14 mouse cellular contexts compared by ENCODE assay signal in the genomic region with DNA sequence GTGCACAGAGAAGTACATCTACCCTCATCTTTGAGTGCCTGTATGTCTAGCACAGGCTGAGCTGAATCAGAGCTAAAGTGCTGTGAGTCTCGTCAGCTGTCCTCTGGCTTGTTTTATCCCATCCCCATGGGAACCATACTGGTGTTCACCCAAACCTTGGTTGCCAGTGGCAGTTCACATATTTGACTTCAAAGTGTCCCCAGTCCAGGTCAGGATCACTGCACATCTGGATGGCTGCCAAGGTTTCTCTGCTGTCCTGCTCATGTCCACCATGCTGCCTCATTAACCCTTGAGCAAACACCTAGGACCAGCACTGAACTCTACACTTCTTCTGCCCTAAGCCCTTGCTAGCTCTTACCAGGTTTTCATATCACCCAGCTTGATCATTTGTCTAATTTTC. TPM values are rescaled to one million over a fixed set of nuclear protein-coding genes. Genes with fewer than 3 reads are reported as not detected.
DNase-seq lines count a peak whose midpoint lies in the region; ATAC-seq and TF ChIP-seq lines count a peak whose summit lies in the region.
"Had no signal": no experiment of that assay in that cellular context is flagged by ENCODE, and none has a peak within 500 bp of the region (broad histone marks: within the 10 kb centered on the region; RNA-seq: fewer than 3 reads in every experiment).

No protein-coding gene starts in this region.

- WGBS in kidney, postnatal 0 days = 27% methylated on average over 1 of the region's 1 CpGs
- WGBS in liver, embryonic 12.5 days (ENCODE audit: insufficient replicate concordance) = 53% methylated on average over 1 of the region's 1 CpGs
- WGBS in intestine, postnatal 0 days = 40% methylated on average over 1 of the region's 1 CpGs

- H3K36me3 ChIP-seq in kidney, postnatal 0 days (ENCODE audit: insufficient read depth, low read length) = no peaks in the 10 kb centered on the region
- no peaks in the 10 kb centered on the region for H3K36me3 ChIP-seq in liver, embryonic 12.5 days
- H3K36me3 ChIP-seq in intestine, postnatal 0 days (ENCODE audit: control insufficient read depth, insufficient read depth) = no peaks in the 10 kb centered on the region
- H3K36me3 ChIP-seq: G1E; limb, embryonic 10.5 days; neural tube, embryonic 13.5 days had no signal

- H3K4me3 ChIP-seq in kidney, postnatal 0 days (replicated peaks; ENCODE audit: low read depth, low read length) = no peak overlapping the region
- no peak overlapping the region for H3K4me3 ChIP-seq in liver, embryonic 12.5 days
- H3K4me3 ChIP-seq in intestine, postnatal 0 days (ENCODE audit: low read depth, low read length) = no peak overlapping the region
- H3K4me3 ChIP-seq: limb, embryonic 10.5 days; megakaryocyte, embryonic 14.5 days; neural tube, embryonic 13.5 days had no signal

- no peak overlapping the region for H3K4me2 ChIP-seq in kidney, postnatal 0 days (ENCODE audit: low read length)
- no peak overlapping the region for H3K4me2 ChIP-seq in liver, embryonic 12.5 days
- no peak overlapping the region for H3K4me2 ChIP-seq in intestine, postnatal 0 days (replicated peaks; ENCODE audit: low read depth)
- H3K4me2 ChIP-seq: neural tube, embryonic 13.5 days had no signal

- H3K27me3 ChIP-seq in kidney, postnatal 0 days (ENCODE audit: insufficient read depth, low read length) = no peaks in the 10 kb centered on the region
- no peaks in the 10 kb centered on the region for H3K27me3 ChIP-seq in liver, embryonic 12.5 days (replicated peaks)
- H3K27me3 ChIP-seq in intestine, postnatal 0 days (replicated peaks; ENCODE audit: control insufficient read depth, insufficient read depth, low read length) = no peaks in the 10 kb centered on the region
- H3K27me3 ChIP-seq: neural tube, embryonic 13.5 days had no signal

- DNase-seq in lung, postnatal 10 days = peak; percentile 5
- DNase-seq in lung, adult 18-20 months = no peak
- no peak for DNase-seq in kidney, postnatal 0 days (ENCODE audit: low spot score)
- no peak for DNase-seq in urinary bladder, postnatal 10 days (ENCODE audit: low spot score)
- DNase-seq in left cerebral cortex, adult 9 months (ENCODE audit: low spot score in 2 of 2) = no peak
- DNase-seq: heart, postnatal 14 days; right cerebral cortex, postnatal 25 days had no signal

- ATAC-seq in kidney, postnatal 0 days (replicated peaks; ENCODE audit: low FRiP score, low read depth) = peak; percentile 84; the same call in 1 of the 2 replicates
- peak; percentile 51; the same call in 1 of the 2 replicates for ATAC-seq in liver, embryonic 12.5 days
- no peak for ATAC-seq in intestine, postnatal 0 days
- ATAC-seq: forebrain, embryonic 16.5 days had no signal

- H3K27ac ChIP-seq in kidney, postnatal 0 days = no peak overlapping the region
- no peak overlapping the region for H3K27ac ChIP-seq in liver, embryonic 12.5 days
- no peak overlapping the region for H3K27ac ChIP-seq in intestine, postnatal 0 days (ENCODE audit: low read depth, low read length)
- H3K27ac ChIP-seq: limb, embryonic 10.5 days; neural tube, embryonic 13.5 days had no signal

- no peak for TF ChIP-seq CTCF in kidney, postnatal 0 days (IDR thresholded peaks at IDR 0.05; ENCODE audit: low read depth)
- no peak for TF ChIP-seq CTCF in intestine, postnatal 0 days (IDR thresholded peaks at IDR 0.05; ENCODE audit: low read depth)

- no peaks in the 10 kb centered on the region for H3K9me3 ChIP-seq in kidney, postnatal 0 days (replicated peaks; ENCODE audit: low read length)
- no peaks in the 10 kb centered on the region for H3K9me3 ChIP-seq in liver, embryonic 12.5 days (replicated peaks)
- H3K9me3 ChIP-seq in intestine, postnatal 0 days (ENCODE audit: control insufficient read depth) = no peaks in the 10 kb centered on the region
- H3K9me3 ChIP-seq: G1E; limb, embryonic 10.5 days; megakaryocyte, embryonic 14.5 days; neural tube, embryonic 13.5 days had no signal

- no peaks in the 10 kb centered on the region for H3K4me1 ChIP-seq in kidney, postnatal 0 days (replicated peaks; ENCODE audit: insufficient read depth, low read length)
- H3K4me1 ChIP-seq in liver, embryonic 12.5 days = no peaks in the 10 kb centered on the region
- no peaks in the 10 kb centered on the region for H3K4me1 ChIP-seq in intestine, postnatal 0 days (replicated peaks; ENCODE audit: control insufficient read depth, insufficient read depth, low read length)
- H3K4me1 ChIP-seq: limb, embryonic 10.5 days; megakaryocyte, embryonic 14.5 days; neural tube, embryonic 13.5 days had no signal

- no peak overlapping the region for H3K9ac ChIP-seq in kidney, postnatal 0 days (ENCODE audit: low read depth, low read length)
- H3K9ac ChIP-seq in liver, embryonic 12.5 days = no peak overlapping the region
- H3K9ac ChIP-seq in intestine, postnatal 0 days (ENCODE audit: low read depth, low read length) = no peak overlapping the region
- H3K9ac ChIP-seq: neural tube, embryonic 13.5 days had no signal

RNA-seq across cellular contexts. Expression of gene Grem1, which starts 7.4 kb away (rescaled TPM):
- 0.14 and 0.18 TPM in 2 replicates for polyA plus RNA-seq in kidney, postnatal 0 days (2015; fragmentation: Nextera tagmentation; extraction: Ambion mirVana)
- 0.13 and 0.19 TPM in 2 replicates for polyA plus RNA-seq in liver, embryonic 12.5 days (2016; fragmentation: Nextera tagmentation; extraction: Ambion mirVana)
- polyA plus RNA-seq in intestine, postnatal 0 days (2015; fragmentation: Nextera tagmentation; extraction: Ambion mirVana) = 11.0 and 15.8 TPM in 2 replicates
- polyA plus RNA-seq: G1E had no signal

Comparison
In these comparisons a context has a peak if more than half of its experiments do, and no peak if none do; other contexts are left out.
1. RNA of gene Grem1, which starts 7.4 kb away (polyA plus RNA-seq): 11.0 to 15.8 TPM in intestine, postnatal 0 days; 0.13 to 0.19 TPM in liver, embryonic 12.5 days and 0.14 to 0.18 TPM in kidney, postnatal 0 days; every median in the first group is over 10 times any median in the second.